Mouse (Mus musculus): Measurements from ENCODE around the gene Ensa. TPM values are rescaled to one million over a fixed set of nuclear protein-coding genes. Genes with fewer than 3 reads are reported as not detected.

Ensa gene
- polyA plus RNA-seq (2012; rRNA removed): 9.9 and 13.2 TPM in 2 replicates

DNA sequence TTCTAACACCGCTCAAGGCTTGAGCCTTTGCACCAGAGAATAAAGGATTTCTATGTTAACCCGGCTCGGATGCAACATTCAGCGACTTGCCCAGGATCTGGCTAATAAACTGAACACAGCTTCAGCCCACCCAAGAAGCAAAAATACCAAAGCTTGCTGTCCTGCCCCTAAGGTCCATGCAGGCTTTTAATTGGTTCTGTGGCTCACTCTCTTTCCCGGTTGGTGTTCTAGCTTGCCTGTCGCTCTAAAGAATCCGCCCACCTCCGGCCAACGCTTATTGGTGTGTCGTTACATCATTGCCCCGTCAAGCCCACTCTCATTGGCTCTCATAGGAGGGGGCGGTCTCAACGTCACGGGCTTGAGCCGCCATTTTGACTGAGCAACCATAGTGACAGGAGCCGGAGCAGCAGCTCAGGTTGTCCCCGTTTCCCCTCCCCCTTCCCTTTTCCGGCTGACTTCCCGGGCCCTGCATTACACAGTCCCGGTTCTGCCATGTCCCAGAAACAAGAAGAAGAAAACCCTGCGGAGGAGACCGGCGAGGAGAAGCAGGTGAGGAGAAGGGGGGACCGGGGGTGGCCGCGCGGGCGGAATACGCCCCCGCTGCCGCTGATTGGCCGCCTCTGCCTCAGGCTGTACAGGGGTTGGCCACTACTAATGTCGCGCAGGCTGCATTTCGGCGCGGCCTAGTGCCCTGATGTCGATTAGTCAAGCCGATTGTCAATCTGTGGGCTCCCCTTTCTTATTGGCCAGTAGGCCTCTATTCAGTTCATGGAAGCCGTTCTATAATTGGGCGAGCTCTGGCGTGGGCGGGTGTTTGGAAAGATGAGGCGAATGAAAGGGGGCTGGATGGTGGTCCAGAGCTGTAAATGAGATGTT lies at the start of gene Ensa:
Gene Ensa (plus strand): TSS at position 366 of the 876 bp plus-strand sequence.
- Histone ChIP-seq H3K36me3 (ENCODE audit: control insufficient read depth, insufficient read depth, low read length) (peaks cover 4% of the 10 kb centered on the region), H3K27ac (ENCODE audit: insufficient read depth, low read depth, low read length) (peak within 1 kb of the TSS; percentile 91), H3K4me1 (ENCODE audit: control insufficient read depth, insufficient read depth, low read length) (peaks cover 3% of the 10 kb centered on the region; the same call in 1 of the 2 replicates), H3K4me3 (ENCODE audit: insufficient read depth, low read depth, low read length) (peak within 1 kb of the TSS; percentile 76), H3K27me3 (replicated peaks; ENCODE audit: control insufficient read depth, insufficient read depth, low read length) (no peaks in the 10 kb centered on the region)
- DNase-seq: peak; percentile 99
- TF ChIP-seq POLR2A (IDR thresholded peaks at IDR 0.05; ENCODE audit: low read depth, low read length) (peak; percentile 76), CTCF (conservative IDR thresholded peaks at IDR 0.05; ENCODE audit: insufficient read depth, insufficient read length, low read depth, low read length) (no peak)
- under 1% methylated on average over 44 of the region's 44 CpGs for whole genome bisulfite sequencing

GRCm38 (mm10) chr3:95587754-95588603 lies 36.8 kb upstream of the Ensa start:
- no peak for DNase-seq
- TF ChIP-seq POLR2A (IDR thresholded peaks at IDR 0.05; ENCODE audit: low read depth, low read length) (no peak), CTCF (conservative IDR thresholded peaks at IDR 0.05; ENCODE audit: insufficient read depth, insufficient read length, low read depth, low read length) (no peak)
- Histone ChIP-seq H3K36me3 (ENCODE audit: control insufficient read depth, insufficient read depth, low read length) (no peaks in the 10 kb centered on the region; the same call in 1 of the 2 replicates), H3K27ac (ENCODE audit: insufficient read depth, low read depth, low read length) (no peak overlapping the region), H3K27me3 (replicated peaks; ENCODE audit: control insufficient read depth, insufficient read depth, low read length) (no peaks in the 10 kb centered on the region), H3K4me3 (ENCODE audit: insufficient read depth, low read depth, low read length) (no peak overlapping the region), H3K4me1 (ENCODE audit: control insufficient read depth, insufficient read depth, low read length) (0 out of 2 replicates have a peak, but pooled peaks cover 2% of the 10 kb centered on the region)
- WGBS: 33% methylated on average over 8 of the region's 8 CpGs

DNA sequence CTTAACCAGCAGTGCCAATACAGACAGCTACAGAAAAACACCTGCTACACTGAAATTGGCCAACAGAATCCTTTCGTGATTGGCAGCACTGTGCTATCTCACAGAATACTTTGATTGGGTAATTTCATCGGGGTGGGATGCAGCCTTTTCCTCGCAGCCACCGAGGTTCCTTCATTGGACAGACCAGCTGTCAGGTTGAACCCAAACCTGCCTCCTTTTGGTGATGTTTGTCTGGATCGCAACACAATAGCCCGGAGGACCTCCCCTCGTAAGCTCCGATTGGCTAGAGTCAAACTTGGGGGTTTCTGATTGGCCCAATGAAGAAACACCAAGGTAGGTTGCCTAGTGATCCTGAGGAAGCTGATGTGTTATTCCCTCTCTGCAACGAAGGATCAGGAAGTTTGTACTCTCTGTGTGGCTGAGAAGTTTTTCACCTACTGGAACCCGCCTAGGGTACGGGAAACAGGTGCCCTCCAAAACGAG lies 36.1 kb upstream of the Ensa start, which contains the start of gene Golph3l:
Gene Golph3l (plus strand): TSS at position 331 of the 483 bp plus-strand sequence.
- Histone ChIP-seq H3K36me3 (ENCODE audit: control insufficient read depth, insufficient read depth, low read length) (no peaks in the 10 kb centered on the region; the same call in 1 of the 2 replicates), H3K4me3 (ENCODE audit: insufficient read depth, low read depth, low read length) (peak within 1 kb of the TSS; percentile 85), H3K4me1 (ENCODE audit: control insufficient read depth, insufficient read depth, low read length) (0 out of 2 replicates have a peak, but pooled peaks cover 2% of the 10 kb centered on the region), H3K27me3 (replicated peaks; ENCODE audit: control insufficient read depth, insufficient read depth, low read length) (no peaks in the 10 kb centered on the region), H3K27ac (ENCODE audit: insufficient read depth, low read depth, low read length) (peak within 1 kb of the TSS; percentile 69)
- TF ChIP-seq CTCF (conservative IDR thresholded peaks at IDR 0.05; ENCODE audit: insufficient read depth, insufficient read length, low read depth, low read length) (no peak), POLR2A (IDR thresholded peaks at IDR 0.05; ENCODE audit: low read depth, low read length) (peak; percentile 23)
- peak; percentile 99 for DNase-seq
- under 1% methylated on average over 12 of the region's 12 CpGs for WGBS

GRCm38 (mm10) chr3:95598734-95599133 lies 26.1 kb upstream of the Ensa start:
- 0 out of 2 replicates have a peak, but pooled peaks cover 2% of the 10 kb centered on the region for H3K4me1 ChIP-seq (ENCODE audit: control insufficient read depth, insufficient read depth, low read length)
- H3K27ac ChIP-seq (ENCODE audit: insufficient read depth, low read depth, low read length): no peak overlapping the region
- TF ChIP-seq POLR2A (IDR thresholded peaks at IDR 0.05; ENCODE audit: low read depth, low read length) (no peak), CTCF (conservative IDR thresholded peaks at IDR 0.05; ENCODE audit: insufficient read depth, insufficient read length, low read depth, low read length) (no peak)
- H3K36me3 ChIP-seq (ENCODE audit: control insufficient read depth, insufficient read depth, low read length): peaks cover 1% of the 10 kb centered on the region
- no peak for DNase-seq
- H3K27me3 ChIP-seq (replicated peaks; ENCODE audit: control insufficient read depth, insufficient read depth, low read length): no peaks in the 10 kb centered on the region
- no peak overlapping the region for H3K4me3 ChIP-seq (ENCODE audit: insufficient read depth, low read depth, low read length)

- Histone ChIP-seq H3K4me3 (ENCODE audit: insufficient read depth, low read depth, low read length) (no peak overlapping the region), H3K27me3 (replicated peaks; ENCODE audit: control insufficient read depth, insufficient read depth, low read length) (no peaks in the 10 kb centered on the region), H3K4me1 (ENCODE audit: control insufficient read depth, insufficient read depth, low read length) (0 out of 2 replicates have a peak, but pooled peaks cover 2% of the 10 kb centered on the region), H3K27ac (ENCODE audit: insufficient read depth, low read depth, low read length) (peak overlapping the region; percentile 35), H3K36me3 (ENCODE audit: control insufficient read depth, insufficient read depth, low read length) (no peaks in the 10 kb centered on the region; the same call in 1 of the 2 replicates)
- DNase-seq: no peak
- TF ChIP-seq CTCF (conservative IDR thresholded peaks at IDR 0.05; ENCODE audit: insufficient read depth, insufficient read length, low read depth, low read length): no peak
- no peak for TF ChIP-seq POLR2A (IDR thresholded peaks at IDR 0.05; ENCODE audit: low read depth, low read length)
- WGBS: 46% methylated on average over 3 of the region's 3 CpGs
Measured at GRCm38 (mm10) chr3:95601287-95601686, 23.5 kb upstream of the Ensa start.

GRCm38 (mm10) chr3:95606096-95606495 lies 18.7 kb upstream of the Ensa start:
- Histone ChIP-seq H3K36me3 (ENCODE audit: control insufficient read depth, insufficient read depth, low read length) (no peaks in the 10 kb centered on the region; the same call in 1 of the 2 replicates), H3K4me1 (ENCODE audit: control insufficient read depth, insufficient read depth, low read length) (0 out of 2 replicates have a peak, but pooled peaks cover under 1% of the 10 kb centered on the region), H3K4me3 (ENCODE audit: insufficient read depth, low read depth, low read length) (no peak overlapping the region), H3K27ac (ENCODE audit: insufficient read depth, low read depth, low read length) (no peak overlapping the region), H3K27me3 (replicated peaks; ENCODE audit: control insufficient read depth, insufficient read depth, low read length) (no peaks in the 10 kb centered on the region)
- WGBS: 63% methylated on average over 3 of the region's 3 CpGs
- no peak for TF ChIP-seq CTCF (conservative IDR thresholded peaks at IDR 0.05; ENCODE audit: insufficient read depth, insufficient read length, low read depth, low read length)
- no peak for TF ChIP-seq POLR2A (IDR thresholded peaks at IDR 0.05; ENCODE audit: low read depth, low read length)
- peak; percentile 43 for DNase-seq

All from kidney, adult 2 months (tissue).